Mouse (Mus musculus) forebrain, embryonic 12.5 days (tissue): Measurements from ENCODE around the gene Smim24. TPM values are rescaled to one million over a fixed set of nuclear protein-coding genes. Genes with fewer than 3 reads are reported as not detected.
A peak's percentile ranks its signal among the peaks of the same experiment; 100 is the strongest.

Experiments used
- ATAC-seq: fragments of 200-750 bp; cut with Nextera tagmentation; 2 replicates; pipeline ENCODE4 v1.8.0; 2017; ENCODE audit warnings: moderate TSS enrichment; ENCODE audit not compliant: low FRiP score
- H3K27ac ChIP-seq: fragments of 300-500 bp; sonication (generic); 2 replicates; pipeline ENCODE4 v1.5.1; 2016; ENCODE audit warnings: mild to moderate bottlenecking
- H3K27me3 ChIP-seq: fragments of 300-500 bp; sonication (generic); 2 replicates; pipeline ENCODE4 v1.6.1; 2016; ENCODE audit warnings: mild to moderate bottlenecking
- H3K36me3 ChIP-seq: fragments of 300-500 bp; sonication (generic); replicated peaks from 2 replicates; pipeline ENCODE4 v1.6.1; 2016; ENCODE audit warnings: mild to moderate bottlenecking
- H3K4me1 ChIP-seq: fragments of 300-500 bp; sonication (generic); 2 replicates; pipeline ENCODE4 v1.6.1; 2016
- H3K4me2 ChIP-seq: fragments of 300-500 bp; sonication (generic); 2 replicates; pipeline ENCODE4 v1.6.1; 2016; ENCODE audit warnings: mild to moderate bottlenecking, moderate library complexity
- H3K4me3 ChIP-seq: fragments of 300-500 bp; sonication (generic); replicated peaks from 2 replicates; pipeline ENCODE4 v1.5.1; 2016; ENCODE audit warnings: mild to moderate bottlenecking
- H3K9ac ChIP-seq: fragments of 300-500 bp; sonication (generic); 2 replicates; pipeline ENCODE4 v1.6.1; 2016; ENCODE audit warnings: mild to moderate bottlenecking
- H3K9me3 ChIP-seq: fragments of 300-500 bp; sonication (generic); 2 replicates; pipeline ENCODE4 v1.6.1; 2016
- WGBS: fragments of 180-500 bp; shearing (Covaris S2); methylation state at CpG from one replicate; pipeline ENCODE4 v1.1.7; 2016; 5-methylcytosine and 5-hydroxymethylcytosine counted together
- polyA plus RNA-seq: library from polyadenylated mRNA; unstranded; fragments of >200 nt; fragmentation: Nextera tagmentation; extraction: Ambion mirVana; gene quantifications from 2 replicates; pipeline ENCODE4 v1.2.1, GENCODE M21; 2016

Smim24 gene
- polyA plus RNA-seq, 1 experiment from 2014 or later: 2.6 TPM

GRCm38 (mm10) chr10:81367207-81367495, 25.7 kb upstream of the Smim24 start:
- no peak for ATAC-seq
- Histone ChIP-seq H3K36me3 (peaks cover 61% of the 10 kb centered on the region), H3K4me2 (no peak overlapping the region), H3K4me1 (peaks cover 48% of the 10 kb centered on the region), H3K27ac (0 out of 2 replicates have a peak overlapping the region, but pooled peaks have one; percentile 13), H3K27me3 (peaks cover 33% of the 10 kb centered on the region), H3K4me3 (no peak overlapping the region; the same call in 1 of the 2 replicates), H3K9me3 (no peaks in the 10 kb centered on the region), H3K9ac (no peak overlapping the region)
- WGBS: 84% methylated on average over 6 of the region's 6 CpGs

GRCm38 (mm10) chr10:81375322-81375721, 17.5 kb upstream of the Smim24 start:
- Histone ChIP-seq H3K4me2 (no peak overlapping the region; the same call in 1 of the 2 replicates), H3K4me3 (no peak overlapping the region), H3K36me3 (peaks cover 54% of the 10 kb centered on the region), H3K4me1 (peaks cover 30% of the 10 kb centered on the region), H3K27ac (no peak overlapping the region), H3K9ac (no peak overlapping the region), H3K9me3 (no peaks in the 10 kb centered on the region), H3K27me3 (no peaks in the 10 kb centered on the region)
- WGBS: 94% methylated on average over 10 of the region's 10 CpGs
- ATAC-seq: no peak

- Histone ChIP-seq H3K4me2 (peak overlapping the region; percentile 78), H3K27me3 (0 out of 2 replicates have a peak, but pooled peaks cover under 1% of the 10 kb centered on the region), H3K4me1 (peaks cover 30% of the 10 kb centered on the region), H3K9ac (peak overlapping the region; percentile 97), H3K27ac (no peak overlapping the region), H3K9me3 (no peaks in the 10 kb centered on the region), H3K4me3 (peak overlapping the region; percentile 88), H3K36me3 (peaks cover 39% of the 10 kb centered on the region)
- ATAC-seq: no peak
- WGBS: 38% methylated on average over 6 of the region's 6 CpGs
These were observed 16.1 kb upstream of the Smim24 start for GRCm38 (mm10) chr10:81376561-81377361.

GRCm38 (mm10) chr10:81377362-81377664, 15.5 kb upstream of the Smim24 start:
- no peak for ATAC-seq
- Histone ChIP-seq H3K9ac (peak overlapping the region; percentile 97), H3K4me2 (peak overlapping the region; percentile 78), H3K27ac (peak overlapping the region; percentile 79), H3K9me3 (no peaks in the 10 kb centered on the region), H3K36me3 (peaks cover 35% of the 10 kb centered on the region), H3K4me3 (peak overlapping the region; percentile 88), H3K27me3 (0 out of 2 replicates have a peak, but pooled peaks cover 5% of the 10 kb centered on the region), H3K4me1 (peaks cover 30% of the 10 kb centered on the region)
- WGBS: 53% methylated on average over 2 of the region's 2 CpGs

GRCm38 (mm10) chr10:81377793-81378552, 14.9 kb upstream of the Smim24 start, which contains the start of gene Fzr1:
Fzr1 (minus strand) TSS chr10:81378516.
- Histone ChIP-seq H3K4me3 (peak within 1 kb of the TSS; percentile 88), H3K4me2 (peak within 1 kb of the TSS; percentile 78), H3K27ac (peak within 1 kb of the TSS; percentile 82), H3K4me1 (peaks cover 30% of the 10 kb centered on the region), H3K36me3 (peaks cover 29% of the 10 kb centered on the region), H3K27me3 (0 out of 2 replicates have a peak, but pooled peaks cover 5% of the 10 kb centered on the region), H3K9ac (peak within 1 kb of the TSS; percentile 97), H3K9me3 (no peaks in the 10 kb centered on the region)
- peak; percentile 75 for ATAC-seq
- under 1% methylated on average over 50 of the region's 59 CpGs for WGBS

- ATAC-seq: peak; percentile 96
- Histone ChIP-seq H3K36me3 (peaks cover 22% of the 10 kb centered on the region), H3K27me3 (0 out of 2 replicates have a peak, but pooled peaks cover 5% of the 10 kb centered on the region), H3K4me1 (peaks cover 28% of the 10 kb centered on the region), H3K4me3 (peak overlapping the region; percentile 88), H3K9me3 (no peaks in the 10 kb centered on the region), H3K4me2 (peak overlapping the region; percentile 53), H3K9ac (peak overlapping the region; percentile 97), H3K27ac (peak overlapping the region; percentile 82)
- under 1% methylated on average over 46 of the region's 46 CpGs for WGBS
These were observed 14.2 kb upstream of the Smim24 start for GRCm38 (mm10) chr10:81378553-81379182.

GRCm38 (mm10) chr10:81379183-81379553, 13.7 kb upstream of the Smim24 start:
- Histone ChIP-seq H3K4me3 (peak overlapping the region; percentile 88), H3K4me1 (peaks cover 28% of the 10 kb centered on the region), H3K27me3 (0 out of 2 replicates have a peak, but pooled peaks cover 5% of the 10 kb centered on the region), H3K27ac (peak overlapping the region; percentile 82), H3K9ac (peak overlapping the region; percentile 26), H3K9me3 (no peaks in the 10 kb centered on the region), H3K4me2 (peak overlapping the region; percentile 53), H3K36me3 (peaks cover 17% of the 10 kb centered on the region)
- ATAC-seq: no peak
- 56% methylated on average over 3 of the region's 3 CpGs for WGBS

GRCm38 (mm10) chr10:81379809-81380378, 13.0 kb upstream of the Smim24 start:
- no peak overlapping the region for H3K4me3 ChIP-seq
- 0 out of 2 replicates have a peak, but pooled peaks cover 5% of the 10 kb centered on the region for H3K27me3 ChIP-seq
- no peak for ATAC-seq
- no peak overlapping the region for H3K27ac ChIP-seq
- no peak overlapping the region for H3K4me2 ChIP-seq
- H3K4me1 ChIP-seq: peaks cover 30% of the 10 kb centered on the region
- no peaks in the 10 kb centered on the region for H3K9me3 ChIP-seq
- 92% methylated on average over 6 of the region's 6 CpGs for WGBS
- H3K36me3 ChIP-seq: peaks cover 12% of the 10 kb centered on the region
- no peak overlapping the region for H3K9ac ChIP-seq

GRCm38 (mm10) chr10:81382039-81382438, 10.8 kb upstream of the Smim24 start:
- Histone ChIP-seq H3K9ac (no peak overlapping the region), H3K4me2 (no peak overlapping the region), H3K36me3 (peaks cover 15% of the 10 kb centered on the region), H3K4me1 (peaks cover 27% of the 10 kb centered on the region), H3K27me3 (0 out of 2 replicates have a peak, but pooled peaks cover 5% of the 10 kb centered on the region), H3K27ac (no peak overlapping the region), H3K4me3 (no peak overlapping the region), H3K9me3 (no peaks in the 10 kb centered on the region)
- ATAC-seq: no peak
- WGBS: 85% methylated on average over 5 of the region's 5 CpGs

GRCm38 (mm10) chr10:81383802-81384604, 8.8 kb upstream of the Smim24 start, which contains the start of the genes Dohh and Gm48551:
Dohh (plus strand) TSS chr10:81384428.
Gm48551 (plus strand) TSS chr10:81384466.
- peaks cover 18% of the 10 kb centered on the region for H3K4me1 ChIP-seq
- peaks cover 31% of the 10 kb centered on the region for H3K36me3 ChIP-seq
- peak; percentile 95 for ATAC-seq
- peak within 1 kb of the TSS; percentile 93 for H3K4me2 ChIP-seq
- peak within 1 kb of the TSS; percentile 81 for H3K9ac ChIP-seq
- peak within 1 kb of the TSS; percentile 77 for H3K4me3 ChIP-seq
- H3K27me3 ChIP-seq: 0 out of 2 replicates have a peak, but pooled peaks cover 5% of the 10 kb centered on the region
- no peaks in the 10 kb centered on the region for H3K9me3 ChIP-seq
- 8% methylated on average over 53 of the region's 54 CpGs for WGBS
- H3K27ac ChIP-seq: peak within 1 kb of the TSS; percentile 80

- Histone ChIP-seq H3K4me3 (peak overlapping the region; percentile 77), H3K27me3 (0 out of 2 replicates have a peak, but pooled peaks cover 5% of the 10 kb centered on the region), H3K4me2 (peak overlapping the region; percentile 93), H3K4me1 (peaks cover 20% of the 10 kb centered on the region), H3K9me3 (no peaks in the 10 kb centered on the region), H3K27ac (peak overlapping the region; percentile 80), H3K9ac (peak overlapping the region; percentile 81), H3K36me3 (peaks cover 31% of the 10 kb centered on the region)
- peak; percentile 39 for ATAC-seq
- under 1% methylated on average over 19 of the region's 19 CpGs for WGBS
These were observed 8.3 kb upstream of the Smim24 start for GRCm38 (mm10) chr10:81384605-81384982.
